Mouse (Mus musculus) cerebellum, adult (tissue): ENCODE results near the gene Calm4.
A peak's percentile ranks its signal among the peaks of the same experiment; 100 is the strongest.

Source experiments
- ATAC-seq: cut with Nextera tagmentation; 2 replicates; pipeline ENCODE4 v1.9.2; 2017; ENCODE audit warnings: mild to moderate bottlenecking, moderate library complexity, mixed read lengths; ENCODE audit not compliant: insufficient number of reproducible peaks, low FRiP score, low TSS enrichment

Gene Calm4

GRCm38 (mm10) chr13:3854856-3855255 is 17.3 kb downstream of the Calm4 start:
- ATAC-seq: no peak

GRCm38 (mm10) chr13:3856252-3856651 is 18.7 kb downstream of the Calm4 start:
- ATAC-seq: no peak

DNA sequence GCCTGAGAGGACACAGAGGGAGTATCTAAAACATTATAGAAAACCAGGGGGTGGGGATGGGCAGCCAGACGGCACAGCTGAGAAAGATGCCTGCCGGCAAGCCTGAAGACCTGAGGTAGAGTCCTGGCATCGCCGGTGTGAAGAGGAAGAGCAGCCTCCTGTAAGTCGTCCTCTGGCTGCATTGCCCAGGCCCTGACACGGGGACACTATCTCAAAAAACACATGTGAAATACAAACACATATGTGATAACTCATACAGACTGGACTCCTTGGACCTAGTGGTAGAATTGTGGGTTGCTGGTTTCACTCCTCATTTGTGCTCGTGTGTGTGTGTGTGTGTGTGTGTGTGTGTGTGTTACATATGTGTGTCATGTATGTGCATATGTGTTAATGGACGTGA is 23.7 kb downstream of the Calm4 start:
- ATAC-seq: no peak

DNA sequence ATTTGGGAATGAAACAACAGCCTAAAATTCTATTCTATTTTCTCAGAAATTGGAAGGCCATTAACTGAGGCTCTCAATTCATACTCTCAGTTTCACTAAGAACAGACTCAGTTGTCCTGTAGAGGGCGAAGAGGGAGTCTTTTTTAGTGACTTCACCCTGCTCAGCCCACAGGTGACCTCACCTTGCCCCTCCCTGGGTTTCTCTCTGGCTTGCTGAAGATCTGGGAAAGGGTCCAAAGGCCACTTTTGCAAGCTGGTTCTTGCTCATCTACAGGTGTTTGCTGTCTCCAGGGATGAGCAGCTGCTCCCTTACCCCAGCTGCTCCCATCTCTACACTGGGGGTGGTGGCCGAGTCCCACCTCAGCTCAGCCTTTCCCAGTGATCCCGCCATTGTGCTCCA is 24.8 kb downstream of the Calm4 start:
- ATAC-seq: no peak

DNA sequence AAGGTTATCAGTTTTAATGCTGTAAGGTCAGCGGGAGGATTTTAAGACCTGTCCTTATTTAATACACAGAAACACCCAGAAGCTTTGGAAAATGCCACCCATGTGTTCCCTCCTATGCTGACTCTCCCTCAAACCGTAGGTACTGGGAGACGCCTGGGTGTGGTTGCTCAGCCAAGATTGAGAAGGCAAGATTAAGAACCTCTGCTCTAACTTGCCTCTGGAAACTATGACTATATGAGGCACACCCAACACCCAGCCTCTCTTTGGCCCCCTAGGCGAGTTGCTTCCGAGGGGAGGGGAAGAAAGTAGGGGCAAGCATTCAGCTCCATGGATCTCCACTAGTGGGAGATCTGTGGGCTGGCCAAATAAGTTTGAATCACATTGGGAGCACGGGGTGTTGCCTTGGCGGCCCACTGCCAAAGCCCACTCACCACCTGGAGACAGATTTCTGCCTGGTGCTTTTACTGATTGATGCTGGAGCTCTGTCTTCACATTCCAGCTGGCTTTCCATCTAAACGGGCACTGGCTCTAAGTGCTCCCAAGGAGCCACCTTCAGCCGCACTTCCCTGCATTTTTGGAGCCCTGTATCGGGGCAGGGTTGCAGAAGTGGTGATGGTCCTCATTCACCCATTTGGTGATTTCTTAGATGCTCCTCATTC is 25.5 kb downstream of the Calm4 start:
- no peak for ATAC-seq

GRCm38 (mm10) chr13:3865648-3866354 is 28.2 kb downstream of the Calm4 start:
- no peak for ATAC-seq

DNA sequence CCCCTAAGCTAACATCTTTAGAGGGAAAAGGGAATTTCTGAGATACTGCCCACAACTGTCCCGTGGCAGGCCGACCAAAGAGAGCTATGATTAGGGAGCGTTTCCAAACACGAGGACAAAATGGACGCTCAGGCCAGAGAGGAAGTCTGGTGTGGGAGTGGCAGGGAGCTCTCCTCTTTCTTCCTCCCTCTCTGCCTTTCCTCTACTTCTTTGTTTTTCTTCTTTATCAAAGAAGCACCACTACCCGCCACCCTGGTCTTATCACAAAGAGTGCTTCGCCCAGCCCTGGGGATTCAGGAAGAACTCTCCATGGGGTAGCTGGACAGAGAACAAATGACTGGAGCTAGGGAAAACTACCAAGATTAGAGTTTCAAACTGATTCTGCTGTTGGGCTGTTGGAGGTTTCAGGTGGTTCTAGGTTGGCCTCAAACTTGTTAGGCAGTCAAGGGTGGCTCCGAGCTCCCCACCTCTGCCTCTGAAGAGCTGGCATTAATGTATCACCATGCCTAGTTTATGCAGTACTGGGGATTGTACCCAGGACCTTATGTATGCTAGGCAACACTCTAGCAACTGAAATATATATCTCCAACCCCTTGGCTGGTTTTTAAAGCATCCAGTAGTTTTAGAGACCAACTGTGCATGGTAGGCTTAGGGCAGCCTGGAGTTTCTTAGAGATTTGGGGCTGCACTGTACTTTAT is 28.9 kb downstream of the Calm4 start:
- no peak for ATAC-seq

DNA sequence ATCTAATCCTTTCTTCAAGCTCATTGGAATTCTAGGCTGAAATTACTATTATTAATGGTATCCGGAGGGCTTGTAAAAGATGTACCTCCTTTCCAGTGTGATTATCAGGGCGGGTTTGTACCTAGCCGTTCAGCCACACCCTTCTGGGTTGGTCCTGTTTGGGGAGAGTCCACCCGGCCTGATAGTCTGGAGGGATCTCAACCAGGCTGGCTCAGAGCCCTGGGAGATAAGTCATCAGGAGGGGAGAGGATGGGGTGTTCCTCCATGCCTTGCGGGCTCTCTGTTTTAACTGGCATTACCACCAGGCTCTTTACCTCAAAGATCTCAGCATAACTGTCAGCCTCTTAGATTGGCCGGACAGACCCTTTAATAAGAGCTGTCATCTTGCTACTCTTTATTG is 29.6 kb downstream of the Calm4 start:
- ATAC-seq: no peak

GRCm38 (mm10) chr13:3869901-3870300 is 32.3 kb downstream of the Calm4 start:
- ATAC-seq: no peak

- ATAC-seq: no peak
Observed at GRCm38 (mm10) chr13:3872832-3873231, 35.3 kb downstream of the Calm4 start.

GRCm38 (mm10) chr13:3876448-3876847 is 38.9 kb downstream of the Calm4 start:
- ATAC-seq: no peak

DNA sequence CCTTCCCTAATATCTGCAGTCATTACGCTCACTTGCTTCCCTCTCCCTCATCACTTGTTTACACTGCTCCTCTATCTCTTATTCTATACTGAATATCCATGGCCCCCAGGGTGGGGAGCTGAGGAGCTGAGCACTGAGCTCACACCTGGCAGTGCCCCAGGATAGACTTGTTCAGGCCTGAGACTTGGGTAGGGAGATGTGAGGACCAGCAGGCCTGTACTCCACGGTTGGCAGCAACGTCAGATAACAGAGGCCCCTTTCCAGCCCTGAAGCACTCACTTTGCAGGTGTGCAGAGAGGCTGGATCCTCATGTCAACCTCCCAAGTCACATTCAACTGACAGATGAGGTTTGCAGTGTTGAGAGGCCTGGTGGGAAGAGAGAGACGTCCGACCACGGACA is 39.6 kb downstream of the Calm4 start:
- 0 out of 2 replicates have a peak, but pooled peaks have one; percentile 28 for ATAC-seq

DNA sequence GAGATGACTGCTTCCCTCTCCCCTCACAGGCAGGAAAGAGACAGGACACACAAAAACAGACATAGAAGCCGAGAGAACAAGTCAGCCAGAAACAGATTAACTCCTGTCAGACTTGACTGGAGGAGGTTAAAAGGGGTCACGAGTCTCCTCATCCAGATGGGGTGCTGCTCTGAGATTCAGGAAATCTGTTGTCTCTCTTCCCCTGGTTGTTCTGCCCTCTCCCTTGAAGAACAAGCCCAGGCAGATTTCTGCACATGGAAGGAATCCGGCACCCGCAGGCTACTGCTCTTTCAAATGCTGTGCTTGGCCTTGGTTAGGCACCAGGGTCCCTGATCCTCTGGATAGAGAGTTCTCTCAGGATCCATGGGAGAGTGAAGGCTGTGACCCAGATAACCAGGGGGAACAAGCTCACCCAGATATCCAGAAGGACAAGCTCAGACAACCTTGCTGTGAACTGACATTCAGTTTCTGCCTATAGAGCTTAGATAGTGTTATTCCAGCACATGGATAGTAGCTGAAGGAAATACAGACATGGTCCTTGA is 40.2 kb downstream of the Calm4 start:
- ATAC-seq: no peak

GRCm38 (mm10) chr13:3886663-3887062 is 49.1 kb downstream of the Calm4 start:
- ATAC-seq: no peak
